Mouse (Mus musculus): ENCODE results near the gene Anxa6. TPM values are rescaled to one million over a fixed set of nuclear protein-coding genes. Genes with fewer than 3 reads are reported as not detected.
"Not testable (repeated sequence)": the region's sequence is repeated elsewhere in the genome, so short reads cannot be mapped to it uniquely, and the experiment has no call there.

Gene Anxa6
- polyA plus RNA-seq, 1 experiment from 2014 or later = 42.3 TPM

DNA sequence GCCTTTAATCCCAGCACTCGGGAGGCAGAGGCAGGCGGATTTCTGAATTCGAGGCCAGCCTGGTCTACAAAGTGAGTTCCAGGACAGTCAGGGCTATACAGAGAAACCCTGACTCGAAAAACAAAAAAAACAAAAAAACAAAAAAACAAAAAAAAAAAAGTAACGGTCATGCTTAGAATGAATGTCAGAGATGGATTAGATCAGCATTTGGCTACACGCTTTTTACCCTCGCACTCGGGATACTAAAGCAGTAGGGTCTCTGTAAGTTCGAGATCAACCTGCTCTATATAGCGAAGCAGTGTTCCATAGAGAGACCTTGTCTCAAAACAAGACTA, 77.9 kb downstream of the Anxa6 start:
- Histone ChIP-seq H3K4me3 (ENCODE audit: low read depth, low read length) (peak overlapping the region; percentile 74), H3K9ac (replicated peaks; ENCODE audit: low read depth, low read length) (peak overlapping the region; percentile 75), H3K4me2 (ENCODE audit: low read depth, low read length) (peak overlapping the region; percentile 67), H3K27ac (ENCODE audit: low read depth, low read length) (peak overlapping the region; percentile 82; the same call in 1 of the 2 replicates)
- not testable (repeated sequence) for H3K27me3 ChIP-seq (ENCODE audit: control insufficient read depth, insufficient read depth, low read length); H3K4me1 ChIP-seq (ENCODE audit: control insufficient read depth, insufficient read depth, low read length); H3K9me3 ChIP-seq (ENCODE audit: control insufficient read depth, low read length); ATAC-seq (ENCODE audit: low read depth); H3K36me3 ChIP-seq (ENCODE audit: control insufficient read depth, insufficient read depth, low read length)
- 47% methylated on average over 10 of the region's 10 CpGs for WGBS

- 88% methylated on average over 8 of the region's 8 CpGs for WGBS
- Histone ChIP-seq H3K4me1 (ENCODE audit: control insufficient read depth, insufficient read depth, low read length) (0 out of 2 replicates have a peak, but pooled peaks cover 4% of the 10 kb centered on the region), H3K27me3 (ENCODE audit: control insufficient read depth, insufficient read depth, low read length) (no peaks in the 10 kb centered on the region), H3K4me3 (ENCODE audit: low read depth, low read length) (no peak overlapping the region), H3K9me3 (ENCODE audit: control insufficient read depth, low read length) (no peaks in the 10 kb centered on the region), H3K9ac (replicated peaks; ENCODE audit: low read depth, low read length) (no peak overlapping the region), H3K27ac (ENCODE audit: low read depth, low read length) (no peak overlapping the region), H3K4me2 (ENCODE audit: low read depth, low read length) (peak overlapping the region; percentile 0; the same call in 1 of the 2 replicates), H3K36me3 (ENCODE audit: control insufficient read depth, insufficient read depth, low read length) (no peaks in the 10 kb centered on the region)
- ATAC-seq (ENCODE audit: low read depth) = no peak
These were observed 78.5 kb downstream of the Anxa6 start for GRCm38 (mm10) chr11:54954716-54955115.

- WGBS = 16% methylated on average over 9 of the region's 9 CpGs
- no peaks in the 10 kb centered on the region for H3K36me3 ChIP-seq (ENCODE audit: control insufficient read depth, insufficient read depth, low read length)
- no peak for ATAC-seq (ENCODE audit: low read depth)
- H3K9me3 ChIP-seq (ENCODE audit: control insufficient read depth, low read length) = no peaks in the 10 kb centered on the region
- H3K4me3 ChIP-seq (ENCODE audit: low read depth, low read length) = no peak overlapping the region
- H3K4me1 ChIP-seq (ENCODE audit: control insufficient read depth, insufficient read depth, low read length) = 0 out of 2 replicates have a peak, but pooled peaks cover 4% of the 10 kb centered on the region
- H3K27ac ChIP-seq (ENCODE audit: low read depth, low read length) = no peak overlapping the region
- no peak overlapping the region for H3K9ac ChIP-seq (replicated peaks; ENCODE audit: low read depth, low read length)
- H3K4me2 ChIP-seq (ENCODE audit: low read depth, low read length) = 0 out of 2 replicates have a peak overlapping the region, but pooled peaks have one; percentile 12
- H3K27me3 ChIP-seq (ENCODE audit: control insufficient read depth, insufficient read depth, low read length) = no peaks in the 10 kb centered on the region
These were observed 79.2 kb downstream of the Anxa6 start for GRCm38 (mm10) chr11:54953993-54954446.

DNA sequence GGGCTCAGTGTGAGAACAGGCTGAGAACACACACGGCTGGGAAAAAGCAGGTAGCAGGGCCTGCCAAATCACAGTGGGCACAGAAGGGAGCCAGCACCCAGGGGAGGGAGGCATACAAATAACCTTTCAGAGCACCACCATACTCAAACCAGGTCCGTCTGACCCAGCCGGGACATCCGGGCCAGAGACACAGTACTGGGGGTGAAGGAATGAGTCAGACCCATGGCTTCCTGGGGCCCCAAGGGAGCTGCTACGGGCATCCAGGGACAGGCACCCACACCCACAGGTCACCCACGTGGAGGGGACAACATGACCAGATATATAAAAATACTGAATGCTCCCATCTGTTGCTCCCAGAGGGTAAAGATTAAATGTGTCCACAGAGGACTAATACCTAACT, 80.6 kb downstream of the Anxa6 start:
- Histone ChIP-seq H3K4me1 (ENCODE audit: control insufficient read depth, insufficient read depth, low read length) (0 out of 2 replicates have a peak, but pooled peaks cover 4% of the 10 kb centered on the region), H3K4me2 (ENCODE audit: low read depth, low read length) (no peak overlapping the region), H3K27me3 (ENCODE audit: control insufficient read depth, insufficient read depth, low read length) (no peaks in the 10 kb centered on the region), H3K36me3 (ENCODE audit: control insufficient read depth, insufficient read depth, low read length) (no peaks in the 10 kb centered on the region), H3K27ac (ENCODE audit: low read depth, low read length) (no peak overlapping the region), H3K9me3 (ENCODE audit: control insufficient read depth, low read length) (no peaks in the 10 kb centered on the region), H3K9ac (replicated peaks; ENCODE audit: low read depth, low read length) (no peak overlapping the region), H3K4me3 (ENCODE audit: low read depth, low read length) (no peak overlapping the region)
- no peak for ATAC-seq (ENCODE audit: low read depth)
- 78% methylated on average over 6 of the region's 6 CpGs for WGBS

DNA sequence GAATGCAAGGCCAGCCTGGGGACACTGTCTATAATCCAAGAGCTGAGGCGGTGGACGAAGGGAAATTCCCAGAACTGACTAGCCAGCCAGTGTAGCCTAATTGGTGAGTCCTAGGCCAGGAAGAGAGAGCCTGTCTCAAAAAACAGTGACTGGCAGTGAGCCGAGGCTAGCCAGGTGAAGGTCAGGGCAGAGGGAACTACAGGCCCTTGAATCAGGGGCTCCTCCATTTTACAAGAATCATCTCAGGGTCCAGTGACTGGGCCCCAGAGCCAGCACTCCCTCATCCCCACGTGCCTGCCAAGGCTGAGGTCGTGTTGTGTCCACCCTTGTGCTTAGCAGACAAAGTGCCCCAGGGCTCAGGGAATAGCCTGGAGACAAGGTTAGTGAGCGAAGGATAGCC, 82.6 kb downstream of the Anxa6 start:
- no peaks in the 10 kb centered on the region for H3K9me3 ChIP-seq (ENCODE audit: control insufficient read depth, low read length)
- no peak overlapping the region for H3K9ac ChIP-seq (replicated peaks; ENCODE audit: low read depth, low read length)
- 81% methylated on average over 6 of the region's 6 CpGs for WGBS
- H3K4me2 ChIP-seq (ENCODE audit: low read depth, low read length) = no peak overlapping the region
- H3K27ac ChIP-seq (ENCODE audit: low read depth, low read length) = no peak overlapping the region
- ATAC-seq (ENCODE audit: low read depth) = no peak
- 0 out of 2 replicates have a peak, but pooled peaks cover 4% of the 10 kb centered on the region for H3K4me1 ChIP-seq (ENCODE audit: control insufficient read depth, insufficient read depth, low read length)
- no peak overlapping the region for H3K4me3 ChIP-seq (ENCODE audit: low read depth, low read length)
- no peaks in the 10 kb centered on the region for H3K27me3 ChIP-seq (ENCODE audit: control insufficient read depth, insufficient read depth, low read length)
- H3K36me3 ChIP-seq (ENCODE audit: control insufficient read depth, insufficient read depth, low read length) = no peaks in the 10 kb centered on the region

DNA sequence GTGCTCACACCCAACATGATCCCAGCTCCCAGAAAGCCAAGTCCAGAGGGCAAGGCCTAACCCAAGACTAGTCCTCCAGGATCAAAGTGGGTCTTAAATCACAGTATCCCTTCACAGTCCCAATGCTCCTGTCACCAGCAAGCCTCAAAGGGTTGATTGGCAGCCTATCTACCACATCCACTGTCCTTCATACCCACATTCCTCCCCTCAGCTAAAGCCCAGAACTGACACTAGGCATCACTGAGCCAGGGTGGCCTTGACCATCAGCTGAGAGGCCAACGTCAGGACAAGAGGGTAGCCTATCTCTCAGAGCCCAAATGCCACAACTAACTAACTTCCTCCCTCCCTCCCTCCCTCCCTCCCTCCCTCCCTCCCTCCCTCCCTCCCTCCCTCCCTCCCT, 83.5 kb downstream of the Anxa6 start:
- H3K4me2 ChIP-seq (ENCODE audit: low read depth, low read length) = no peak overlapping the region
- no peaks in the 10 kb centered on the region for H3K9me3 ChIP-seq (ENCODE audit: control insufficient read depth, low read length)
- no peak overlapping the region for H3K4me3 ChIP-seq (ENCODE audit: low read depth, low read length)
- H3K4me1 ChIP-seq (ENCODE audit: control insufficient read depth, insufficient read depth, low read length) = 0 out of 2 replicates have a peak, but pooled peaks cover 1% of the 10 kb centered on the region
- 95% methylated on average over 1 of the region's 1 CpGs for WGBS
- H3K9ac ChIP-seq (replicated peaks; ENCODE audit: low read depth, low read length) = no peak overlapping the region
- no peaks in the 10 kb centered on the region for H3K36me3 ChIP-seq (ENCODE audit: control insufficient read depth, insufficient read depth, low read length)
- H3K27me3 ChIP-seq (ENCODE audit: control insufficient read depth, insufficient read depth, low read length) = no peaks in the 10 kb centered on the region
- no peak overlapping the region for H3K27ac ChIP-seq (ENCODE audit: low read depth, low read length)
- no peak for ATAC-seq (ENCODE audit: low read depth)

DNA sequence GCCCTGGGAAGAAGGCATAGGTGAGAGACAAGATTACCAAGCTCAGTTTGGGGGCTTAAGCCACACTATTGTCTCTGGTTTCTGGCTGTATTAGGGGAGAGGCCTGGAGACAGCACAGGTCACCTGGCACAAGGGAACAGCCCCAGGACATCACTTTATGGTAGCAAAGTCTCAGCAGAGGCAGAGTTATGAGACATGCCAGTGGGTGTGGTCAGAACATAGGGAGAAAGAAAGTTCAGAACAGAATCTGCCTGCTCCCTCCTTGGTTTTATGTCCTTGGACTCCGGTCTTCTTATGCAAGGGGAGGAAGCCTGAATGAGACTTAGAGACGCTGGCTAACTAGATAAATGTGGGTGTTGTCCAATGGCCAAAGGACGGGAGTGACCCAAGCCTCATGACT, 88.5 kb downstream of the Anxa6 start:
- H3K36me3 ChIP-seq (ENCODE audit: control insufficient read depth, insufficient read depth, low read length) = no peaks in the 10 kb centered on the region
- ATAC-seq (ENCODE audit: low read depth) = no peak
- no peak overlapping the region for H3K9ac ChIP-seq (replicated peaks; ENCODE audit: low read depth, low read length)
- no peak overlapping the region for H3K4me2 ChIP-seq (ENCODE audit: low read depth, low read length)
- H3K9me3 ChIP-seq (ENCODE audit: control insufficient read depth, low read length) = no peaks in the 10 kb centered on the region
- H3K4me1 ChIP-seq (ENCODE audit: control insufficient read depth, insufficient read depth, low read length) = no peaks in the 10 kb centered on the region
- H3K27me3 ChIP-seq (ENCODE audit: control insufficient read depth, insufficient read depth, low read length) = no peaks in the 10 kb centered on the region
- H3K27ac ChIP-seq (ENCODE audit: low read depth, low read length) = no peak overlapping the region
- 83% methylated on average over 3 of the region's 3 CpGs for WGBS
- H3K4me3 ChIP-seq (ENCODE audit: low read depth, low read length) = no peak overlapping the region

- no peak overlapping the region for H3K4me3 ChIP-seq (ENCODE audit: low read depth, low read length)
- H3K4me1 ChIP-seq (ENCODE audit: control insufficient read depth, insufficient read depth, low read length) = 0 out of 2 replicates have a peak, but pooled peaks cover 2% of the 10 kb centered on the region
- no peak for ATAC-seq (ENCODE audit: low read depth)
- H3K9ac ChIP-seq (replicated peaks; ENCODE audit: low read depth, low read length) = no peak overlapping the region
- H3K27ac ChIP-seq (ENCODE audit: low read depth, low read length) = no peak overlapping the region
- WGBS = 78% methylated on average over 7 of the region's 7 CpGs
- no peaks in the 10 kb centered on the region for H3K27me3 ChIP-seq (ENCODE audit: control insufficient read depth, insufficient read depth, low read length)
- 0 out of 2 replicates have a peak, but pooled peaks cover 4% of the 10 kb centered on the region for H3K36me3 ChIP-seq (ENCODE audit: control insufficient read depth, insufficient read depth, low read length)
- H3K9me3 ChIP-seq (ENCODE audit: control insufficient read depth, low read length) = no peaks in the 10 kb centered on the region
- no peak overlapping the region for H3K4me2 ChIP-seq (ENCODE audit: low read depth, low read length)
These were observed 93.2 kb downstream of the Anxa6 start for GRCm38 (mm10) chr11:54940056-54940455.

DNA sequence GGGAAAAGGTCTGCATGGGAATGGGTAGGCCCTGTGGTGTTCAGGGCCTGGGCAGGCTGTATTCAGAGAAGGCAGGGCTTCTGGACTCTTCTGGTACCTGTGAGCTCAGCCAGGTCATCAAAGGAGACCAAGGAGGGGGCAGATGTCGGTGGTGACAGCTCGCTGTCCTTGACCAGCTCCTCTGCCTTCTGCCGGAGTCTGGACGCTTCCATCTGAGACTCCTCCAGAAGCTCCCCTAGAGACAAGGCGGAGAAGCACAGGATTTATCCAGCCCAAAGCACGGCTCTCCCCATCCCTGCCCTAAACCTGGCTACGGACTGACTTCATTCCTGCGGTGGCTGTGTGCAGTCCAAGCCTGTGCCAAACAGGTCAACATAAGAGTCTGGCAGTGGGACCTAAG, 93.7 kb downstream of the Anxa6 start:
- Histone ChIP-seq H3K27me3 (ENCODE audit: control insufficient read depth, insufficient read depth, low read length) (no peaks in the 10 kb centered on the region), H3K27ac (ENCODE audit: low read depth, low read length) (no peak overlapping the region), H3K9me3 (ENCODE audit: control insufficient read depth, low read length) (no peaks in the 10 kb centered on the region), H3K9ac (replicated peaks; ENCODE audit: low read depth, low read length) (no peak overlapping the region), H3K4me3 (ENCODE audit: low read depth, low read length) (no peak overlapping the region), H3K36me3 (ENCODE audit: control insufficient read depth, insufficient read depth, low read length) (0 out of 2 replicates have a peak, but pooled peaks cover 4% of the 10 kb centered on the region), H3K4me1 (ENCODE audit: control insufficient read depth, insufficient read depth, low read length) (0 out of 2 replicates have a peak, but pooled peaks cover 2% of the 10 kb centered on the region), H3K4me2 (ENCODE audit: low read depth, low read length) (no peak overlapping the region)
- ATAC-seq (ENCODE audit: low read depth) = no peak
- WGBS = 92% methylated on average over 8 of the region's 8 CpGs
